Mouse (Mus musculus) MEL-GATA-1-ER (cell line): ENCODE measurements around the gene Sh3gl3.

ENCODE experiments used
- DNase-seq: peaks from one replicate; pipeline ENCODE4 v3.0.0-alpha.2; 2012; ENCODE audit warnings: low read depth; ENCODE audit errors: extremely low read depth

Gene Sh3gl3

GRCm38 (mm10) chr7:82282464-82282863 lies 108.8 kb downstream of the Sh3gl3 start:
- no peak for DNase-seq

- DNase-seq: no peak
These were observed 113.6 kb downstream of the Sh3gl3 start for GRCm38 (mm10) chr7:82287242-82287641.

- DNase-seq: no peak
These were observed 119.8 kb downstream of the Sh3gl3 start for GRCm38 (mm10) chr7:82293441-82293840.

- no peak for DNase-seq
These were observed 120.4 kb downstream of the Sh3gl3 start for GRCm38 (mm10) chr7:82294083-82294482.

- no peak for DNase-seq
These were observed 121.0 kb downstream of the Sh3gl3 start for GRCm38 (mm10) chr7:82294611-82295010.

GRCm38 (mm10) chr7:82308398-82308797 lies 134.8 kb downstream of the Sh3gl3 start:
- no peak for DNase-seq

GRCm38 (mm10) chr7:82318515-82318914 lies 144.9 kb downstream of the Sh3gl3 start:
- no peak for DNase-seq

- no peak for DNase-seq
These were observed 153.0 kb downstream of the Sh3gl3 start for GRCm38 (mm10) chr7:82326616-82327015.

GRCm38 (mm10) chr7:82327201-82327600 lies 153.6 kb downstream of the Sh3gl3 start:
- DNase-seq: no peak

GRCm38 (mm10) chr7:82327881-82328280 lies 154.2 kb downstream of the Sh3gl3 start:
- DNase-seq: no peak

GRCm38 (mm10) chr7:82329831-82330230 lies 156.2 kb downstream of the Sh3gl3 start:
- DNase-seq: no peak

- no peak for DNase-seq
These were observed 157.2 kb downstream of the Sh3gl3 start for GRCm38 (mm10) chr7:82330860-82331259.

GRCm38 (mm10) chr7:82334000-82334399 lies 160.4 kb downstream of the Sh3gl3 start:
- no peak for DNase-seq

- no peak for DNase-seq
These were observed 161.8 kb downstream of the Sh3gl3 start, which contains the start of gene Adamtsl3 for GRCm38 (mm10) chr7:82335211-82336121. Gene Adamtsl3 (plus strand): TSS chr7:82335694.

- no peak for DNase-seq
These were observed 162.5 kb downstream of the Sh3gl3 start for GRCm38 (mm10) chr7:82336132-82336531.

GRCm38 (mm10) chr7:82338121-82338520 lies 164.5 kb downstream of the Sh3gl3 start:
- DNase-seq: no peak

GRCm38 (mm10) chr7:82338532-82338931 lies 164.9 kb downstream of the Sh3gl3 start:
- DNase-seq: no peak

- no peak for DNase-seq
These were observed 165.6 kb downstream of the Sh3gl3 start for GRCm38 (mm10) chr7:82339214-82339613.

GRCm38 (mm10) chr7:82341476-82341875 lies 167.8 kb downstream of the Sh3gl3 start:
- no peak for DNase-seq

GRCm38 (mm10) chr7:82346706-82347105 lies 173.1 kb downstream of the Sh3gl3 start:
- no peak for DNase-seq

GRCm38 (mm10) chr7:82349796-82350195 lies 176.2 kb downstream of the Sh3gl3 start:
- DNase-seq: no peak

GRCm38 (mm10) chr7:82350421-82350820 lies 176.8 kb downstream of the Sh3gl3 start:
- DNase-seq: no peak
